Mouse (Mus musculus): Measurements from ENCODE around the gene Rrp7a.

The Rrp7a gene

GRCm38 (mm10) chr15:83122566-83123145 is at the start of gene Rrp7a:
TSS of gene Rrp7a (minus strand) at chr15:83122801.
- peak; percentile 89 for DNase-seq

- DNase-seq: peak; percentile 98
These were observed 49.3 kb upstream of the Rrp7a start for GRCm38 (mm10) chr15:83171712-83172481.

DNA sequence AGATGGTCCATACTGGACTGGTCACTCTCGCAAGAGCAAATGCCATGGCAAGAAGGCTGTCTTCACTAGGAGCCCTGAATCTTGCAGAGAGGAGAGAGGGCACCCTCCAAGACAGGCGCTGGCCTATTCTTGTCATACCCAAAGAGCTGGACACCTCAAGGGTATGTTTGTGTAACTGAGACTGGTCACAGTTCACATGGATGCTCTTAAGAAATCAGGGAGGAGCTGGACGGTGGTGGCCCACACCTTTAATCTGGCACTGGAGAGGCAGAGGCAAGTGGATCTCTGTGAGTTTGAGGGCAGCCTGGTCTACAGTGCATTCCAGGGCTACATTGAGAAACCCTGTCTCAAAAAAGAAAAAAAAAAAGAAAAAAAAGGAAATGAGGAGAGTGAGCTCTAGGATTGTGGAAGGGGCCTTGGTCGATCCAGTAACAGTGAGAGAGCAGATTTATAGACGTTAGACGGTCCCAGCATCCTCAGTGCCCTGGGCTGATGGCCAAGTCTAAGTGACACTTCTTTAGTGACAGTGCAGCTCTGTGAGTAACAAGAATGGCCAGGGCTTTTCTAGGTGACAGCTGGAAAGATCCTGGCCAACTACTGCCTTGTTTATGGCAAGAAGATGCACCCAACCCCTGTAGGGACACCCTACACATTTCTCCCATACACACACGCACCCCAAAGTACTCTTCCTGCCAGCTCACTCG is 48.5 kb upstream of the Rrp7a start:
- peak; percentile 33 for DNase-seq

GRCm38 (mm10) chr15:83169772-83170722 is 47.4 kb upstream of the Rrp7a start:
- DNase-seq: peak; percentile 71

DNA sequence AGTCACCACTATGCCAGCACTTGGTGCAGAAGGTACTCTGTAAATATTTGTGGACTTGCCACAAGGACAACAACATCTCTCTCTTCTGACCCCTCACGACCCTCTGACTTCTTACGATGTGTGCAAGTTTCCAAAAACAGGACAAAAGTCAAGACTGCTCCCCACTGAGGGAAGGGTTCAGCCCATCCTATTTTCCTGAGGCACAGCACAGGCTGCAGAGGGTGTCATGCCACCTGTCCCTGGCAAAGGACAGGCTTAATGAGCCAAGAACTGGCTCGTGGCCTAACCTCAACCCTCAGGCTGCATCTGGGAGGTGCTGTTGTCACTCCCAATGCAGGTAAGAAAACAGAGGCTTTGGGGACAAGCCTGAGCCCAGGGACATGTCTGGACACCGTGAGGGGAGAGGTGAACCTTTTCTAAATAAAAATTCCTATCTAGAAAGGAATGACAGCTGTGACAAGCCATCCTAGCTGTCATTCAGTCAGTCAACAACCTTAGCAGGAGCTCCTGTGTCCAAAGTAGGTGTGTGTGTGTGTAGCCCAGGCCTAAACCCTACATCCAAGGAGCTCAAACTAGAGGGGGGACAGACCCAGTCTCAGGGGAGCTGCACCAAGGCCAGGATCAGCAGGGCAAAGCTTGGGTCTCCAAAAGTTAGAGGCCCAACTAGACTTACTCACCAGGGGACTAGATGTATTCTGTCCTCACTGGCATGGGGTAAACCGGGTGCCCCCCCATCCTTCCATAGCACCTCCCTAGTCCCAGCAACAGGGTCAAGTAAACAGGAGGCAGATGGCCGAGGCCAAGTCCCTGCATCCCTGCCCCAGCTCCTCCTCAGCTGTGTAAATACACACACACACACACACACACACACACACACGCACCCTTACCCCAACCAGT is 46.5 kb upstream of the Rrp7a start:
- peak; percentile 88 for DNase-seq

DNA sequence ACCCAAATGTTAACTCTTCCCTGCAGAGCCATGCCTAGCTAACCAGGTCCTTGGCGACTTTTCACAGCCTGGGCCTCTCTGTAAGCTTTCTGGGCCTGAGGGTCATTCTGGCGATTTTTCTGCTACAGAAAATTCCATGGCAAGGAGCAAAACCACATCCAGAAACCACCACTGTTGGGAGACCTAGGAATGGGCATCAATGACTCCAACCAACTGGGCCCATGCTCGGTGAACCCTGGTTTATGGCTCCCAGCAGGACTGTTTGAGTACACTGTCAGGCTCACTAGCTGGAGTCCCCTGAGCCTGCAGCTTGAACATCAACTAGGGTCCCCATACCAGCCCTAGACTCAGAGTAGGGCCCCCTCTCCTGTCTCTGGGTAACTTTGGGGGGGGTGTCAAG is 45.7 kb upstream of the Rrp7a start:
- DNase-seq: no peak

DNA sequence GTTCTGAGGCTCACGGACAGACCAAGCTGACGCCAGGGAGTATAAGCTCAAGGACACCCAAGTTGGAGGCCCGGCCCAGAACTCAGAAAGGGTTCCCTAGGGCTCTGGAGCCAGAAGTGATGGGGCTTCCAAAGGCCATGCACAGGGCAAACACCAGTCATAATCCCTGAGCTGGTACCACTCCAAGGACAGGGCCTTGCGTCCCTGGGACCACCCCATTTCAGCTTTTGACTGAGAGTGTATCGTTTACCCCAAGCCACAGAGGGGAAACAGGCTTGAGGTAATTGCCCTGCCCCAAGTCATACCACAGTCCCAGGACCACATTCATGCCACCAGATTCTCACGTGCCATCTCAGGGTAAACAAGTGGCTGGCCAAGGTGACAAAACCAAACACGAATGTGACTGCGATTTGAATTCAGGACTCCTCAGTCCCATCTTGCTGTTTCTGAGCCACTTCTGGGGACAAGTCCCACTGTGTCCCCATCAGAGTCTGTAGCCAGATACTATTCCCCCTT is 45.0 kb upstream of the Rrp7a start:
- no peak for DNase-seq

DNA sequence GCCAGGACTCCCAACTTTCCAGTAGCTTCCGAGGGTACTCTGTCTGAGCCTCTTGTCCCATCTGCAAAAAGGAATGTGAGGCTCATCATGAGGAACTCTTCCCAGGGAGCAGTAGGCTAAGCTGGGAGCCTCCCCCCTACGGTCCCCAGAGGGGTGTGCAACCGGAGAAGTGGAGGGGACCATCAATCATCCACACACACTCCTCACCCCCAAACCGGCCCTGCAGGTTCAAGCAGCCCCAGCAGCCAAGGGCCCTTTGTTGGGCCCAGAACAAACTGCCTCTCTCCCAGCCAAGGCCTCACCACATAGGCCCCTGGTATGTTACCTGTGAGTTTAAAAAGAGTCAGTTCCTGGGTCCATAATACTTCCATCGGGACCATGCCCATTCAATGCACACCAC is 44.5 kb upstream of the Rrp7a start:
- DNase-seq: peak; percentile 41

DNA sequence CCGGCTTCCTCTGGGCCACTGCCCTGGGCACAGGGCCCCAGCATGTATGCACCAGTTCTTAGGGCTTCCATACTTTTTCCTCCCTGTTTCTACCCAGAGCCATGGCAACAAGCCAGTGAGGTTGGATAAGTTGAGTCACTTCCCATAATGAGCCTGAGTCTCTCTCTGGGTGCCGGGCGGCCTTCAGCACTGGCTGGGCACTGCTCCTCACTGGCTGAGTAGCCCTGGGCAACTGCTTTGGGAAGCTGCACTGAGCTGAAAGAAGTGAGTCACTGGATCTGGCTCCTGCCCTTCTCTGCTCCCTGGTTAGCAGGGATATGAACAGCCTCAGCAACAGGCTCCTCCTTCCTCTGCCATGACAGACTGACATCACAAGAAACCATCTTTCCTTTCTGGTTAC is 44.0 kb upstream of the Rrp7a start:
- DNase-seq: peak; percentile 48

GRCm38 (mm10) chr15:83165526-83166315 is 43.1 kb upstream of the Rrp7a start:
- peak; percentile 24 for DNase-seq

DNA sequence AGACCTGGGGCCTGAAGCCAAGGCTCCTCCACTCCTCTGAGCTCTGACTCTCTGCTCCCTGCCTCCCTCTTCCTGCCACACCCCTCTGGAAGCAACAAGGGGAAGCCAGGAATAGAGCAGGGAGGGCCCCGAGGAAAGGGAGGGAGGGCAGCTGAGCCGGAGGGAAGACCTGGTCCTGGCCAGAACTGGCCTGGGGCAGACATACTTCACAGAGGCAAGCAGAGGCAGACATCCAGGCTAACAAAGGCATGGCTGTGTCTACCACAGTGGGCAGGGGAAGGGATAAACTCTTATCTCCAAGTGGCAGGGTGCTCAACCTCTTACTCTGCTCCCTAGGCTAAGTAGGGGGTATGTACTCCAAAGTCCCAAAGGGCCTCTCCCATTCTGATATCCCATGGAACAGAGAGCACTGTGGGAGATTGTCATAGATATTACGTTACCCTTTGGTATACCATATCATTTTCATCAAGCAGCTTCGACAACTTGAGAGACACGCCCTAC is 42.4 kb upstream of the Rrp7a start:
- peak; percentile 12 for DNase-seq

- DNase-seq: peak; percentile 14
These were observed 40.4 kb upstream of the Rrp7a start for GRCm38 (mm10) chr15:83162818-83163485.

- no peak for DNase-seq
These were observed 39.4 kb upstream of the Rrp7a start for GRCm38 (mm10) chr15:83162001-83162400.

- no peak for DNase-seq
These were observed 38.6 kb upstream of the Rrp7a start for GRCm38 (mm10) chr15:83161062-83161748.

GRCm38 (mm10) chr15:83160561-83160960 is 38.0 kb upstream of the Rrp7a start:
- DNase-seq: no peak

- no peak for DNase-seq
These were observed 37.2 kb upstream of the Rrp7a start for GRCm38 (mm10) chr15:83159823-83160222.

GRCm38 (mm10) chr15:83158587-83159160 is 36.1 kb upstream of the Rrp7a start:
- no peak for DNase-seq

- DNase-seq: no peak
These were observed 35.1 kb upstream of the Rrp7a start for GRCm38 (mm10) chr15:83157667-83158064.
